In the genomic region with DNA sequence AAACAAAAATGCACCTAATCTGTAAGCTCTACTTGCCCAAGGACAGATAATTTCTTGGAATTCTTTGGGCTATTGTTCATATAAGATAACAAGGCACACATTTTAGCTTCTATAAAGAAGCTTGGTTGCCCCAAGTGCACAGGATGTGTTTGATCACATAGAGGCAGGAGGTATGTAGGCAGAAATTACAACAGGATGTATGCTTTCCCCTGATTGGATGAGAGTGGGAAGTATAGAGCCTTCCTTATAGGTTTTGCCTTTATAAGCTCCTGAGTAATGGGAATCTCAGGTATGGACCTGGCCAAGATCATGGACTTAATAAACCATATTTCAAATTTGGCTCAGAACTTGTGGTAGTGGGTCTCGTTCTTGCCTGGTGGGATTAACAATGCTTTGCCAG, we compare ENCODE assay signal across 18 mouse cellular contexts.
"Had no signal": no experiment of that assay in that cellular context is flagged by ENCODE, and none has a peak within 500 bp of the region (broad histone marks: within the 10 kb centered on the region; RNA-seq: fewer than 3 reads in every experiment).

No protein-coding gene starts in this region.

- H3K27ac ChIP-seq: lung, embryonic 15.5 days; macrophage; midbrain, embryonic 13.5 days; midbrain, embryonic 15.5 days; neural tube, embryonic 12.5 days; stomach, embryonic 15.5 days; stomach, postnatal 0 days had no signal

- ATAC-seq: liver, postnatal 0 days; lung, postnatal 0 days; midbrain, embryonic 13.5 days; midbrain, embryonic 15.5 days had no signal

- H3K4me2 ChIP-seq: lung, embryonic 15.5 days; midbrain, embryonic 11.5 days; midbrain, embryonic 13.5 days; midbrain, embryonic 15.5 days; neural tube, embryonic 12.5 days; stomach, embryonic 15.5 days had no signal

- DNase-seq: liver, postnatal 0 days; lung, adult 2 months; lung, postnatal 14 days; lung, postnatal 36 days; right cerebral cortex, postnatal 14 days; thymus, adult 2 months; thymus, postnatal 25 days; thymus, postnatal 4 days had no signal

- H3K4me3 ChIP-seq: lung, embryonic 15.5 days; megakaryocyte, embryonic 14.5 days; midbrain, embryonic 13.5 days; midbrain, embryonic 15.5 days; neural tube, embryonic 12.5 days; stomach, embryonic 15.5 days had no signal

- H3K36me3 ChIP-seq: lung, embryonic 15.5 days; midbrain, embryonic 13.5 days; midbrain, embryonic 15.5 days; neural tube, embryonic 12.5 days; stomach, embryonic 15.5 days had no signal

- H3K4me1 ChIP-seq: midbrain, embryonic 13.5 days; midbrain, embryonic 15.5 days; neural tube, embryonic 12.5 days; stomach, embryonic 15.5 days had no signal

- H3K27me3 ChIP-seq: lung, embryonic 15.5 days; megakaryocyte, embryonic 14.5 days; midbrain, embryonic 13.5 days; midbrain, embryonic 15.5 days; neural tube, embryonic 12.5 days; stomach, embryonic 15.5 days had no signal

- H3K9me3 ChIP-seq: lung, embryonic 15.5 days; megakaryocyte, embryonic 14.5 days; midbrain, embryonic 13.5 days; midbrain, embryonic 15.5 days; neural tube, embryonic 12.5 days; stomach, embryonic 15.5 days had no signal

- H3K9ac ChIP-seq: liver, postnatal 0 days; lung, embryonic 15.5 days; midbrain, embryonic 13.5 days; midbrain, embryonic 15.5 days; neural tube, embryonic 12.5 days; stomach, embryonic 15.5 days had no signal
